Mouse (Mus musculus): ENCODE results near the gene Ubtd1. TPM values are rescaled to one million over a fixed set of nuclear protein-coding genes. Genes with fewer than 3 reads are reported as not detected.
"Not testable (repeated sequence)": the region's sequence is repeated elsewhere in the genome, so short reads cannot be mapped to it uniquely, and the experiment has no call there.

Ubtd1 gene
- polyA plus RNA-seq, 1 experiment from 2014 or later: 11.2 TPM

DNA sequence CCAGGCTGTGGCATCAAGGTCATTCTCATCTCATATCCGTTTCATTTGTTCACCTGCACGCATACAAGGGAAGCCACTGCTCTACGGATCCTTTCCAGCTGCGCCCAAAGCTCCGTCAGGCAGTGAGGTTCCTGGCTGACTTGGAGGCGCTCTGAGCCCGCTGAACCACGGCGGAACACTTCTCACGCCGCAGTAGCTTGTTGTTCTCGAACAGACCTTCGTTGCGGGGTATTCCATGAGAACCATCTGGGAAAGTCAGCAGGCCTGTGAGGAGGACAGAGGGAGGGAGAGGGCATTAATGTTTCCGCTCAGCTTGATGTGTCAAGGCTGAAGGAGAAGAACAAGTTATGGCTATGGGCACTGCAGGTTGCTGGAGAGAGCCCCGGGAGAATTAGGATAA lies 94.4 kb downstream of the Ubtd1 start:
- Histone ChIP-seq H3K9me3 (no peaks in the 10 kb centered on the region), H3K27me3 (no peaks in the 10 kb centered on the region), H3K4me3 (no peak overlapping the region), H3K36me3 (peaks cover 50% of the 10 kb centered on the region), H3K27ac (replicated peaks) (no peak overlapping the region), H3K9ac (replicated peaks) (no peak overlapping the region), H3K4me1 (no peaks in the 10 kb centered on the region), H3K4me2 (replicated peaks) (no peak overlapping the region)
- WGBS: 92% methylated on average over 16 of the region's 16 CpGs
- ATAC-seq (ENCODE audit: low FRiP score, low read depth): no peak

DNA sequence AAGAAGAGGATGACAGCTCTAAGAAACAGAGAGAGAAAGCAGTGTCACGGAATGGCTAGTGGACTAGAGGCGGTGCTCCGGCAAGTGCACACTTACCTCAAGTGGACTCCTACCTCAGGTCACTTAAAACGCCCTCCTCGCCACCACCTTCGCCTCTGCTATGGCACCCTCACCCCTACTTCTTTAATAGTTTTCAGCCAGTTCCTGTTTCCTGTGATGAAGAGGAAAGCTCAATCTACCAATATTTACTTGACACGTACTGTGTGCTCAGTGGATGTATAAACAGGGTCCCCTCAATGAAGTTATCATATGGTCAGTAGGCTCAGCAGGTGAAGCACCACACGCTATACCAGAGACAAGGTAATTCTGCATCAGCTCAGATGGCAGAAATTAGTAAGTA lies 97.0 kb downstream of the Ubtd1 start:
- Histone ChIP-seq H3K4me3 (no peak overlapping the region), H3K4me2 (replicated peaks) (no peak overlapping the region), H3K9ac (replicated peaks) (no peak overlapping the region), H3K9me3 (no peaks in the 10 kb centered on the region), H3K27ac (replicated peaks) (no peak overlapping the region), H3K36me3 (peaks cover 46% of the 10 kb centered on the region), H3K27me3 (no peaks in the 10 kb centered on the region), H3K4me1 (no peaks in the 10 kb centered on the region)
- WGBS: 95% methylated on average over 8 of the region's 8 CpGs
- no peak for ATAC-seq (ENCODE audit: low FRiP score, low read depth)

DNA sequence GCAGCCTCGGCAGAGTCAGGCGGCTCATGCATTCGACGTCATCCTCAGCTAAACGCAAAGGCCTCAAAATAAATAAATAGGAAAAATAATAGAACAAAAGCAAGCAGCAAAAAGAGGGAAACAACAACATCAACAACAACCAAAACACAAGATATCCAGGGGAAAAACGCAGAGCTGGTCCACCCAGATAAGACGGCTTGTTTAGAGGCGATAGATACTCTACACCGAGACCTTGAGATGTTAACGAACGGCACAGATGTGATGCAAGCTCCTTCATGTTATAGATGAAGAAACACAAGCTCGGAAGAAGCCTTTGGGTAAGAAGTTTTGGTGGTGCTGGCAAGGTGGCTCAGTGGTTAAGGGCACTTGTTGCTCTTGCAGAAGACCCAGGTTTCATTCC lies 97.4 kb downstream of the Ubtd1 start:
- no peaks in the 10 kb centered on the region for H3K9me3 ChIP-seq
- H3K4me2 ChIP-seq (replicated peaks): no peak overlapping the region
- H3K27ac ChIP-seq (replicated peaks): no peak overlapping the region
- no peak overlapping the region for H3K4me3 ChIP-seq
- H3K4me1 ChIP-seq: no peaks in the 10 kb centered on the region
- H3K27me3 ChIP-seq: no peaks in the 10 kb centered on the region
- no peak overlapping the region for H3K9ac ChIP-seq (replicated peaks)
- H3K36me3 ChIP-seq: peaks cover 46% of the 10 kb centered on the region
- no peak for ATAC-seq (ENCODE audit: low FRiP score, low read depth)
- WGBS: 93% methylated on average over 12 of the region's 12 CpGs

DNA sequence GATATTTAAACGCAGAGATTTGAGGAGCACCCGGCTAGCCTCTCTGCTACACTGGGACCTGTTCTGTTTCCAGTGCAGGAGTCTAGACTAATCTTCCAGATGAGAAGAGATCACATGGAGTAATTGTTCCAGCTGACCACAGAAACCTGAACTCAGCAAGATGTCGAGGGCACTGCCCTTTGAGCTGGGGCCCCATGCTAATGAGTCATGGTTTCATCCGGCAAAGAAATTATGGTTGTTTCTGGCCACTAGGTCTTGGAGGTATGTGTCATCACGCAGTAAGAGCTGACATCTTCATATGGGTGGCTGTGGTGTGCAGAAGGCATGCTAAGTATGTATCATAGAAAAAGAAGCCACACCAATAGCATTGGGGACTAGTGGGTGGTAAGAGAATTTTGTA lies 98.4 kb downstream of the Ubtd1 start:
- Histone ChIP-seq H3K4me2 (replicated peaks) (no peak overlapping the region), H3K36me3 (peaks cover 39% of the 10 kb centered on the region), H3K27ac (replicated peaks) (no peak overlapping the region), H3K4me3 (no peak overlapping the region), H3K27me3 (no peaks in the 10 kb centered on the region), H3K9me3 (no peaks in the 10 kb centered on the region), H3K9ac (replicated peaks) (no peak overlapping the region), H3K4me1 (no peaks in the 10 kb centered on the region)
- ATAC-seq (ENCODE audit: low FRiP score, low read depth): no peak
- WGBS: 80% methylated on average over 5 of the region's 5 CpGs

DNA sequence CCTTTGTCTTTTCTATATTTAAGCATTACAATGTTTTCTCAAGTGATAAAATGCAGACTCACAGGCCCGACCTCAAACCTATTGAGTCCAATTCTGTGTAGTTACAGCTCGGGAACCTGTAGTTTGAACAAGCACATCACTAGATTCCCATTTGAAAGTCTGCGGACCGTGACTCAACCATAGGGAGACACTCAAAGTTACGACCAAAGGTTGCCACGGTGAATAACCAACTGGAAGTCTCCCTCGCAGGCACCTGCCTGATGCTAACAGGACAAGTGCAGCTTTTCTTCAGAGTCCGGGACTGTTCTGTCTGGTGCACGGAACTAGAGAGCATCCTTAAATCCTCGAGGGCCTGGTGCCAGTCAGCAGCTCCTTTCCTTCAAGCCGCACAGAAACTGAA lies 98.9 kb downstream of the Ubtd1 start:
- Histone ChIP-seq H3K27ac (replicated peaks) (no peak overlapping the region), H3K4me2 (replicated peaks) (no peak overlapping the region), H3K36me3 (peaks cover 33% of the 10 kb centered on the region), H3K27me3 (no peaks in the 10 kb centered on the region), H3K9me3 (no peaks in the 10 kb centered on the region), H3K4me1 (peaks cover 1% of the 10 kb centered on the region; the same call in 1 of the 2 replicates), H3K4me3 (no peak overlapping the region), H3K9ac (replicated peaks) (no peak overlapping the region)
- no peak for ATAC-seq (ENCODE audit: low FRiP score, low read depth)
- WGBS: 83% methylated on average over 11 of the region's 11 CpGs

DNA sequence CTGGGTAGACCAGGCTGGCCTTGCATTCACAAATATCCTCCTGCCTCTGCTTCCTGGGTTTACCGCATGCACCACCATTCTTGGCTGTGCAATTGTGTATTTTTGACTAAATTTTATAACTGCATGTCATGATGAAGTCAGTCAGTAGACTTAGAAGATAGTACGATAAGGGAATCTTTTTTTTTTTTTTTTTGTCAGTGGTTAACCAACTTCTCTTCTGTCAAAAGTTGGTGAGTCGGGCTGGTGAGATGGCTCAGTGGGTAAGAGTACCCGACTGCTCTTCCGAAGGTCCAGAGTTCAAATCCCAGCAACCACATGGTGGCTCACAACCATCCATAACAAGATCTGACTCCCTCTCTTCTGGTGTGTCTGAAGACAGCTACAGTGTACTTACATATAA lies 100.0 kb downstream of the Ubtd1 start:
- H3K27ac ChIP-seq (replicated peaks); ATAC-seq (ENCODE audit: low FRiP score, low read depth); H3K27me3 ChIP-seq; H3K4me2 ChIP-seq (replicated peaks); H3K9ac ChIP-seq (replicated peaks); H3K4me3 ChIP-seq; H3K4me1 ChIP-seq; H3K9me3 ChIP-seq: not testable (repeated sequence)
- H3K36me3 ChIP-seq: peaks cover 22% of the 10 kb centered on the region
- WGBS: 93% methylated on average over 5 of the region's 5 CpGs

Other genes with a start within 250 kb of the Ubtd1 start
- 12.2 and 14.8 TPM in 2 replicates for gene Slit1, start 238.1 kb upstream of the Ubtd1 start, polyA plus RNA-seq (2016; fragmentation: Nextera tagmentation; extraction: Ambion mirVana)
- gene Arhgap19, start 179.7 kb upstream of the Ubtd1 start, polyA plus RNA-seq (2016; fragmentation: Nextera tagmentation; extraction: Ambion mirVana): 27.8 and 29.5 TPM in 2 replicates
- gene Frat1, start 151.8 kb upstream of the Ubtd1 start, polyA plus RNA-seq (2016; fragmentation: Nextera tagmentation; extraction: Ambion mirVana): 15.5 and 18.6 TPM in 2 replicates
- gene Frat2, start 133.6 kb upstream of the Ubtd1 start, polyA plus RNA-seq (2016; fragmentation: Nextera tagmentation; extraction: Ambion mirVana): 15.1 and 15.8 TPM in 2 replicates
- 22.8 and 22.9 TPM in 2 replicates for gene Rrp12, start 85.6 kb upstream of the Ubtd1 start, polyA plus RNA-seq (2016; fragmentation: Nextera tagmentation; extraction: Ambion mirVana)
- 514 and 531 TPM in 2 replicates for gene Pgam1, start 69.8 kb upstream of the Ubtd1 start, polyA plus RNA-seq (2016; fragmentation: Nextera tagmentation; extraction: Ambion mirVana)
- gene Exosc1, start 48.3 kb upstream of the Ubtd1 start, polyA plus RNA-seq (2016; fragmentation: Nextera tagmentation; extraction: Ambion mirVana): 73.1 and 76.8 TPM in 2 replicates
- gene Zdhhc16, start 48.3 kb upstream of the Ubtd1 start, polyA plus RNA-seq (2016; fragmentation: Nextera tagmentation; extraction: Ambion mirVana): 79.9 and 82.6 TPM in 2 replicates
- gene Mms19, start 606 bp upstream of the Ubtd1 start, polyA plus RNA-seq (2016; fragmentation: Nextera tagmentation; extraction: Ambion mirVana): 35.5 and 37.8 TPM in 2 replicates
- gene Ankrd2, start 54.2 kb downstream of the Ubtd1 start, polyA plus RNA-seq (2016; fragmentation: Nextera tagmentation; extraction: Ambion mirVana): not detected in 2 replicates
- gene Hoga1, start 63.8 kb downstream of the Ubtd1 start, polyA plus RNA-seq (2016; fragmentation: Nextera tagmentation; extraction: Ambion mirVana): 0.98 and 1.3 TPM in 2 replicates
- not detected in 2 replicates for gene 4933411K16Rik, start 70.5 kb downstream of the Ubtd1 start, polyA plus RNA-seq (2016; fragmentation: Nextera tagmentation; extraction: Ambion mirVana)
- gene Morn4, start 104.6 kb downstream of the Ubtd1 start, polyA plus RNA-seq (2016; fragmentation: Nextera tagmentation; extraction: Ambion mirVana): 73.5 and 80.5 TPM in 2 replicates
- gene Pi4k2a, start 108.7 kb downstream of the Ubtd1 start, polyA plus RNA-seq (2016; fragmentation: Nextera tagmentation; extraction: Ambion mirVana): 36.0 and 36.2 TPM in 2 replicates
- 9.1 TPM in 2 replicates for gene Avpi1, start 147.3 kb downstream of the Ubtd1 start, polyA plus RNA-seq (2016; fragmentation: Nextera tagmentation; extraction: Ambion mirVana)
- gene Marveld1, start 165.6 kb downstream of the Ubtd1 start, polyA plus RNA-seq (2016; fragmentation: Nextera tagmentation; extraction: Ambion mirVana): 4.2 and 4.8 TPM in 2 replicates
- gene Zfyve27, start 182.2 kb downstream of the Ubtd1 start, polyA plus RNA-seq (2016; fragmentation: Nextera tagmentation; extraction: Ambion mirVana): 53.3 and 55.5 TPM in 2 replicates
- gene Sfrp5, start 220.5 kb downstream of the Ubtd1 start, polyA plus RNA-seq (2016; fragmentation: Nextera tagmentation; extraction: Ambion mirVana): not detected in 2 replicates